Comparison of ENCODE assay signal across 9 mouse cellular contexts in genomic region chr11:81153161-81153840, GRCm38 (mm10).
DNase-seq lines count a peak whose midpoint lies in the region; ATAC-seq lines count a peak whose summit lies in the region.
"Had no signal": no experiment of that assay in that cellular context is flagged by ENCODE, and none has a peak within 500 bp of the region (broad histone marks: within the 10 kb centered on the region; RNA-seq: fewer than 3 reads in every experiment).

No protein-coding gene starts in this region.

- WGBS in lung, embryonic 16.5 days: under 1% methylated on average over 41 of the region's 57 CpGs
- under 1% methylated on average over 57 of the region's 57 CpGs for WGBS in heart, embryonic 10.5 days
- 1% methylated on average over 57 of the region's 57 CpGs for WGBS in liver, embryonic 13.5 days (ENCODE audit: insufficient replicate concordance)

- peaks cover 14% of the 10 kb centered on the region for H3K4me1 ChIP-seq in lung, embryonic 16.5 days (replicated peaks; ENCODE audit: control insufficient read depth, insufficient read depth, low read length)
- peaks cover 26% of the 10 kb centered on the region for H3K4me1 ChIP-seq in heart, embryonic 10.5 days
- H3K4me1 ChIP-seq in liver, embryonic 13.5 days (replicated peaks): 0 out of 2 replicates have a peak, but pooled peaks cover 8% of the 10 kb centered on the region

- no peaks in the 10 kb centered on the region for H3K36me3 ChIP-seq in lung, embryonic 16.5 days (ENCODE audit: control insufficient read depth, insufficient read depth, low read length)
- no peaks in the 10 kb centered on the region for H3K36me3 ChIP-seq in heart, embryonic 10.5 days
- H3K36me3 ChIP-seq in liver, embryonic 13.5 days: no peaks in the 10 kb centered on the region

- H3K27ac ChIP-seq in lung, embryonic 16.5 days (ENCODE audit: low read length): no peak overlapping the region
- H3K27ac ChIP-seq in heart, embryonic 10.5 days: no peak overlapping the region
- H3K27ac ChIP-seq in liver, embryonic 13.5 days: no peak overlapping the region

- DNase-seq in lung, adult 18-20 months: no peak
- peak; percentile 44 to 65 for DNase-seq in cerebellum, postnatal 4 days (ENCODE audit: low spot score in 2 of 2)
- peak; percentile 76 for DNase-seq in heart, embryonic 10.5 days (ENCODE audit: low spot score)
- DNase-seq in kidney, postnatal 14 days: peak; percentile 33
- no peak for DNase-seq in liver, embryonic 13.5 days
- DNase-seq in right cerebral cortex, postnatal 10 days (ENCODE audit: low spot score in 2 of 2): peak; percentile 83 to 86
- DNase-seq in thymus, adult 18-20 months: no peak

- H3K9ac ChIP-seq in lung, embryonic 16.5 days (ENCODE audit: low read length): no peak overlapping the region
- no peak overlapping the region for H3K9ac ChIP-seq in liver, embryonic 13.5 days

- H3K4me2 ChIP-seq in lung, embryonic 16.5 days (ENCODE audit: low read depth, low read length): peak overlapping the region; percentile 90
- peak overlapping the region; percentile 63 for H3K4me2 ChIP-seq in liver, embryonic 13.5 days

- ATAC-seq in lung, embryonic 16.5 days (ENCODE audit: low read depth): peak; percentile 64
- ATAC-seq in liver, embryonic 13.5 days (ENCODE audit: low read depth): no peak
- ATAC-seq: Patski had no signal

- H3K4me3 ChIP-seq in lung, embryonic 16.5 days (ENCODE audit: low read length): peak overlapping the region; percentile 54
- H3K4me3 ChIP-seq in heart, embryonic 10.5 days: peak overlapping the region; percentile 70
- peak overlapping the region; percentile 43 for H3K4me3 ChIP-seq in liver, embryonic 13.5 days (replicated peaks)

- H3K9me3 ChIP-seq in lung, embryonic 16.5 days (ENCODE audit: control insufficient read depth, low read length): no peaks in the 10 kb centered on the region
- H3K9me3 ChIP-seq in heart, embryonic 10.5 days: no peaks in the 10 kb centered on the region
- H3K9me3 ChIP-seq in liver, embryonic 13.5 days (replicated peaks): no peaks in the 10 kb centered on the region

- H3K27me3 ChIP-seq in lung, embryonic 16.5 days (ENCODE audit: control insufficient read depth, insufficient read depth, low read depth, low read length): peaks cover 65% of the 10 kb centered on the region
- peaks cover 82% of the 10 kb centered on the region for H3K27me3 ChIP-seq in heart, embryonic 10.5 days (ENCODE audit: insufficient read depth, poor library complexity, severe bottlenecking)
- H3K27me3 ChIP-seq in liver, embryonic 13.5 days: peaks cover 70% of the 10 kb centered on the region

Comparison
In these comparisons a context has a peak if more than half of its experiments do, and no peak if none do; other contexts are left out.
1. DNase-seq: peak in cerebellum, postnatal 4 days (2 of 2), heart, embryonic 10.5 days (single experiment), kidney, postnatal 14 days (single experiment) and right cerebral cortex, postnatal 10 days (2 of 2); none in lung, adult 18-20 months (0 of 2), liver, embryonic 13.5 days (single experiment) and thymus, adult 18-20 months (0 of 2).
2. Peak in every context shown above with its lines, with median percentiles within 50 percentile points of each other: H3K4me3 ChIP-seq.